Mouse (Mus musculus) effector memory CD4-positive, alpha-beta T cell, adult 7 months (primary cell): Measurements from ENCODE around the gene Papss1. TPM values are rescaled to one million over a fixed set of nuclear protein-coding genes. Genes with fewer than 3 reads are reported as not detected.

Experiments
- polyA plus RNA-seq: library from polyadenylated mRNA; unstranded; fragments of 100-300 nt; shearing (Covaris generic); gene quantifications from one replicate; pipeline ENCODE4 v1.2.1, GENCODE M21; 2017

Gene Papss1
- 13.2 TPM for polyA plus RNA-seq

GRCm38 (mm10) chr3:131564430-131565256 lies at the start of gene Papss1:
Gene Papss1 (plus strand): TSS chr3:131564768.

Other genes starting within 250 kb of the Papss1 start
- not detected for gene Sgms2, start 73.4 kb upstream of the Papss1 start, polyA plus RNA-seq